Mouse (Mus musculus) stomach, postnatal 0 days (tissue): Measurements from ENCODE around the gene Taok3. TPM values are rescaled to one million over a fixed set of nuclear protein-coding genes. Genes with fewer than 3 reads are reported as not detected.
A peak's percentile ranks its signal among the peaks of the same experiment; 100 is the strongest.

Experiments used
- ATAC-seq: fragments of 200-750 bp; cut with Nextera tagmentation; 2 replicates; pipeline ENCODE4 v1.8.0; 2017; ENCODE audit not compliant: low FRiP score, low TSS enrichment
- DNase-seq: peaks from one replicate; pipeline ENCODE4 v3.0.0-alpha.2; 2016; ENCODE audit warnings: low spot score
- H3K27ac ChIP-seq: fragments of 300-500 bp; sonication (generic); replicated peaks from 2 replicates; pipeline ENCODE4 v1.5.1; 2014; ENCODE audit warnings: mild to moderate bottlenecking, control low read depth
- H3K27me3 ChIP-seq: fragments of 300-500 bp; sonication (generic); 2 replicates; pipeline ENCODE4 v1.6.1; 2014; ENCODE audit warnings: low read length; ENCODE audit not compliant: control insufficient read depth, insufficient read depth
- H3K36me3 ChIP-seq: fragments of 300-500 bp; sonication (generic); 2 replicates; pipeline ENCODE4 v1.6.1; 2014; ENCODE audit warnings: low read length, mixed read lengths; ENCODE audit not compliant: control insufficient read depth, insufficient read depth
- H3K4me1 ChIP-seq: fragments of 300-500 bp; sonication (generic); replicated peaks from 2 replicates; pipeline ENCODE4 v1.6.1; 2014; ENCODE audit warnings: antibody characterized with exemption; ENCODE audit not compliant: control insufficient read depth, insufficient read depth
- H3K4me2 ChIP-seq: fragments of 300-500 bp; sonication (generic); replicated peaks from 2 replicates; pipeline ENCODE4 v1.6.1; 2014; ENCODE audit warnings: low read depth, mild to moderate bottlenecking, control low read depth, moderate library complexity
- H3K4me3 ChIP-seq: fragments of 300-500 bp; sonication (generic); 2 replicates; pipeline ENCODE4 v1.5.1; 2014; ENCODE audit warnings: low read depth, low read length, control low read depth
- H3K9ac ChIP-seq: fragments of 300-500 bp; sonication (generic); 2 replicates; pipeline ENCODE4 v1.6.1; 2014; ENCODE audit warnings: mild to moderate bottlenecking, low read length, control low read depth, mixed read lengths
- H3K9me3 ChIP-seq: fragments of 300-500 bp; sonication (generic); 2 replicates; pipeline ENCODE4 v1.6.1; 2016; ENCODE audit warnings: low read length; ENCODE audit not compliant: control insufficient read depth
- CTCF ChIP-seq: IDR thresholded peaks from 2 replicates; pipeline ENCODE4 v1.5.1; 2016; ENCODE audit warnings: antibody characterized with exemption, low read depth, mild to moderate bottlenecking, moderate library complexity
- EP300 ChIP-seq: optimal IDR thresholded peaks from 2 replicates; pipeline ENCODE3; 2016; ENCODE audit warnings: antibody characterized with exemption
- WGBS: fragments of 180-500 bp; shearing (Covaris S2); extraction: QIAGEN DNeasy Blood & Tissue Kit; methylation state at CpG from one replicate; pipeline ENCODE4 v1.1.7; 2014; 5-methylcytosine and 5-hydroxymethylcytosine counted together
- polyA plus RNA-seq: library from polyadenylated mRNA; unstranded; fragments of >200 nt; fragmentation: Nextera tagmentation; extraction: Ambion mirVana; gene quantifications from 2 replicates; pipeline ENCODE4 v1.2.1, GENCODE M21; 2015

The Taok3 gene
- polyA plus RNA-seq, 1 experiment from 2014 or later: 24.2 TPM

GRCm38 (mm10) chr5:117134889-117135456, 15.0 kb downstream of the Taok3 start:
- no peaks in the 10 kb centered on the region for H3K36me3 ChIP-seq
- TF ChIP-seq CTCF: no peak
- TF ChIP-seq EP300: no peak
- H3K9me3 ChIP-seq: no peaks in the 10 kb centered on the region
- H3K27me3 ChIP-seq: no peaks in the 10 kb centered on the region
- H3K4me1 ChIP-seq: peaks cover 10% of the 10 kb centered on the region
- H3K9ac ChIP-seq: no peak overlapping the region
- peak overlapping the region; percentile 78 for H3K27ac ChIP-seq
- 16% methylated on average over 3 of the region's 3 CpGs for WGBS
- no peak for ATAC-seq
- 0 out of 2 replicates have a peak overlapping the region, but pooled peaks have one; percentile 12 for H3K4me2 ChIP-seq
- DNase-seq: no peak
- H3K4me3 ChIP-seq: no peak overlapping the region

GRCm38 (mm10) chr5:117135869-117136268, 15.9 kb downstream of the Taok3 start:
- WGBS: 22% methylated on average over 9 of the region's 9 CpGs
- Histone ChIP-seq H3K9me3 (no peaks in the 10 kb centered on the region), H3K27ac (no peak overlapping the region), H3K27me3 (no peaks in the 10 kb centered on the region), H3K36me3 (no peaks in the 10 kb centered on the region), H3K9ac (no peak overlapping the region), H3K4me2 (0 out of 2 replicates have a peak overlapping the region, but pooled peaks have one; percentile 11), H3K4me3 (no peak overlapping the region), H3K4me1 (peaks cover 10% of the 10 kb centered on the region)
- DNase-seq (no peak), ATAC-seq (no peak; the same call in 1 of the 2 replicates)
- TF ChIP-seq EP300 (no peak), CTCF (no peak)

GRCm38 (mm10) chr5:117136570-117136969, 16.6 kb downstream of the Taok3 start:
- no peak for DNase-seq
- H3K36me3 ChIP-seq: no peaks in the 10 kb centered on the region
- TF ChIP-seq EP300: no peak
- TF ChIP-seq CTCF: no peak
- 83% methylated on average over 5 of the region's 5 CpGs for WGBS
- no peak overlapping the region for H3K9ac ChIP-seq
- no peak overlapping the region for H3K27ac ChIP-seq
- no peaks in the 10 kb centered on the region for H3K27me3 ChIP-seq
- no peak overlapping the region for H3K4me2 ChIP-seq
- peaks cover 10% of the 10 kb centered on the region for H3K4me1 ChIP-seq
- ATAC-seq: no peak
- H3K9me3 ChIP-seq: no peaks in the 10 kb centered on the region
- H3K4me3 ChIP-seq: no peak overlapping the region

- WGBS: 36% methylated on average over 10 of the region's 10 CpGs
- Histone ChIP-seq H3K27ac (no peak overlapping the region), H3K4me3 (no peak overlapping the region), H3K27me3 (no peaks in the 10 kb centered on the region), H3K4me1 (peaks cover 10% of the 10 kb centered on the region), H3K36me3 (no peaks in the 10 kb centered on the region), H3K9me3 (no peaks in the 10 kb centered on the region), H3K9ac (no peak overlapping the region), H3K4me2 (no peak overlapping the region)
- TF ChIP-seq CTCF: no peak
- TF ChIP-seq EP300: no peak
- DNase-seq: no peak
- no peak for ATAC-seq
These were observed 17.1 kb downstream of the Taok3 start for GRCm38 (mm10) chr5:117137011-117137410.

- Histone ChIP-seq H3K36me3 (no peaks in the 10 kb centered on the region), H3K4me1 (peaks cover 10% of the 10 kb centered on the region), H3K27ac (no peak overlapping the region), H3K27me3 (no peaks in the 10 kb centered on the region), H3K4me3 (no peak overlapping the region), H3K9me3 (no peaks in the 10 kb centered on the region), H3K4me2 (no peak overlapping the region), H3K9ac (no peak overlapping the region)
- no peak for TF ChIP-seq CTCF
- TF ChIP-seq EP300: no peak
- WGBS: 56% methylated on average over 8 of the region's 8 CpGs
- ATAC-seq: no peak
- DNase-seq: no peak
These were observed 17.7 kb downstream of the Taok3 start for GRCm38 (mm10) chr5:117137594-117137993.

GRCm38 (mm10) chr5:117138295-117138988, 18.5 kb downstream of the Taok3 start:
- no peaks in the 10 kb centered on the region for H3K36me3 ChIP-seq
- H3K4me2 ChIP-seq: no peak overlapping the region
- no peak for TF ChIP-seq CTCF
- TF ChIP-seq EP300: no peak
- H3K9ac ChIP-seq: no peak overlapping the region
- no peaks in the 10 kb centered on the region for H3K27me3 ChIP-seq
- H3K27ac ChIP-seq: peak overlapping the region; percentile 67
- WGBS: 37% methylated on average over 11 of the region's 11 CpGs
- H3K4me1 ChIP-seq: peaks cover 10% of the 10 kb centered on the region
- H3K4me3 ChIP-seq: no peak overlapping the region
- H3K9me3 ChIP-seq: no peaks in the 10 kb centered on the region
- DNase-seq (peak; percentile 82), ATAC-seq (peak; percentile 82)
